Mouse (Mus musculus): ENCODE data around the gene Mrpl2. TPM values are rescaled to one million over a fixed set of nuclear protein-coding genes. Genes with fewer than 3 reads are reported as not detected.

Gene Mrpl2
- polyA plus RNA-seq, 1 experiment from 2014 or later: 106 TPM

- H3K4me3 ChIP-seq: no peak overlapping the region
- H3K4me2 ChIP-seq: no peak overlapping the region
- no peak overlapping the region for H3K9ac ChIP-seq
- H3K27me3 ChIP-seq (replicated peaks): no peaks in the 10 kb centered on the region
- H3K4me1 ChIP-seq: peaks cover 49% of the 10 kb centered on the region
- no peak for ATAC-seq
- no peaks in the 10 kb centered on the region for H3K9me3 ChIP-seq (replicated peaks)
- WGBS (ENCODE audit: insufficient replicate concordance): 57% methylated on average over 5 of the region's 5 CpGs
- no peak overlapping the region for H3K27ac ChIP-seq
- peaks cover 33% of the 10 kb centered on the region for H3K36me3 ChIP-seq
These were observed 53.2 kb downstream of the Mrpl2 start for GRCm38 (mm10) chr17:46699245-46699644.

Other genes with a start within 250 kb of the Mrpl2 start
- gene Crip3, start 217.3 kb upstream of the Mrpl2 start, polyA plus RNA-seq (2016; fragmentation: Nextera tagmentation; extraction: Ambion mirVana): 0.25 TPM in 1 of 2 replicates, not detected in the other
- not detected in 2 replicates for gene Slc22a7, start 207.8 kb upstream of the Mrpl2 start, polyA plus RNA-seq (2016; fragmentation: Nextera tagmentation; extraction: Ambion mirVana)
- gene Ttbk1, start 158.6 kb upstream of the Mrpl2 start, polyA plus RNA-seq (2016; fragmentation: Nextera tagmentation; extraction: Ambion mirVana): 0.02 and 0.11 TPM in 2 replicates
- gene Dnph1, start 149.5 kb upstream of the Mrpl2 start, polyA plus RNA-seq (2016; fragmentation: Nextera tagmentation; extraction: Ambion mirVana): 38.5 and 39.3 TPM in 2 replicates
- 0.69 and 0.93 TPM in 2 replicates for gene Cul9, start 99.8 kb upstream of the Mrpl2 start, polyA plus RNA-seq (2016; fragmentation: Nextera tagmentation; extraction: Ambion mirVana)
- gene Srf, start 90.1 kb upstream of the Mrpl2 start, polyA plus RNA-seq (2016; fragmentation: Nextera tagmentation; extraction: Ambion mirVana): 6.6 and 6.8 TPM in 2 replicates
- 16.8 and 17.7 TPM in 2 replicates for gene Ptk7, start 16.7 kb upstream of the Mrpl2 start, polyA plus RNA-seq (2016; fragmentation: Nextera tagmentation; extraction: Ambion mirVana)
- 6.3 and 6.6 TPM in 2 replicates for gene Klc4, start 207 bp upstream of the Mrpl2 start, polyA plus RNA-seq (2016; fragmentation: Nextera tagmentation; extraction: Ambion mirVana)
- gene Cul7, start 4.1 kb downstream of the Mrpl2 start, polyA plus RNA-seq (2016; fragmentation: Nextera tagmentation; extraction: Ambion mirVana): 16.9 and 18.3 TPM in 2 replicates
- gene Rrp36, start 28.1 kb downstream of the Mrpl2 start, polyA plus RNA-seq (2016; fragmentation: Nextera tagmentation; extraction: Ambion mirVana): 37.0 and 37.3 TPM in 2 replicates
- 67.4 and 77.4 TPM in 2 replicates for gene Mea1, start 32.6 kb downstream of the Mrpl2 start, polyA plus RNA-seq (2016; fragmentation: Nextera tagmentation; extraction: Ambion mirVana)
- 83.4 and 85.0 TPM in 2 replicates for gene Klhdc3, start 34.7 kb downstream of the Mrpl2 start, polyA plus RNA-seq (2016; fragmentation: Nextera tagmentation; extraction: Ambion mirVana)
- 48.3 and 49.1 TPM in 2 replicates for gene Ppp2r5d, start 58.9 kb downstream of the Mrpl2 start, polyA plus RNA-seq (2016; fragmentation: Nextera tagmentation; extraction: Ambion mirVana)
- gene Pex6, start 65.2 kb downstream of the Mrpl2 start, polyA plus RNA-seq (2016; fragmentation: Nextera tagmentation; extraction: Ambion mirVana): 20.7 and 21.1 TPM in 2 replicates
- 5.8 and 6.7 TPM in 2 replicates for gene Gnmt, start 82.9 kb downstream of the Mrpl2 start, polyA plus RNA-seq (2016; fragmentation: Nextera tagmentation; extraction: Ambion mirVana)
- 39.6 and 39.7 TPM in 2 replicates for gene Cnpy3, start 106.0 kb downstream of the Mrpl2 start, polyA plus RNA-seq (2016; fragmentation: Nextera tagmentation; extraction: Ambion mirVana)
- gene Ptcra, start 117.5 kb downstream of the Mrpl2 start, polyA plus RNA-seq (2016; fragmentation: Nextera tagmentation; extraction: Ambion mirVana): 0.60 and 0.62 TPM in 2 replicates
- gene 2310039H08Rik, start 126.4 kb downstream of the Mrpl2 start, polyA plus RNA-seq (2016; fragmentation: Nextera tagmentation; extraction: Ambion mirVana): 55.2 and 56.5 TPM in 2 replicates
- 140 and 144 TPM in 2 replicates for gene Rpl7l1, start 136.4 kb downstream of the Mrpl2 start, polyA plus RNA-seq (2016; fragmentation: Nextera tagmentation; extraction: Ambion mirVana)
- 4.8 and 5.2 TPM in 2 replicates for gene Bicral, start 212.3 kb downstream of the Mrpl2 start, polyA plus RNA-seq (2016; fragmentation: Nextera tagmentation; extraction: Ambion mirVana)
- gene Tbcc, start 244.5 kb downstream of the Mrpl2 start, polyA plus RNA-seq (2016; fragmentation: Nextera tagmentation; extraction: Ambion mirVana): 34.2 and 36.4 TPM in 2 replicates

All from liver, embryonic 12.5 days (tissue).